Mouse (Mus musculus) stomach, postnatal 0 days (tissue): ENCODE data around the gene Sprn. TPM values are rescaled to one million over a fixed set of nuclear protein-coding genes. Genes with fewer than 3 reads are reported as not detected.
A peak's percentile ranks its signal among the peaks of the same experiment; 100 is the strongest.

Source experiments
- ATAC-seq: fragments of 200-750 bp; cut with Nextera tagmentation; 2 replicates; pipeline ENCODE4 v1.8.0; 2017; ENCODE audit not compliant: low FRiP score, low TSS enrichment
- DNase-seq: peaks from one replicate; pipeline ENCODE4 v3.0.0-alpha.2; 2016; ENCODE audit warnings: low spot score
- H3K27ac ChIP-seq: fragments of 300-500 bp; sonication (generic); replicated peaks from 2 replicates; pipeline ENCODE4 v1.5.1; 2014; ENCODE audit warnings: mild to moderate bottlenecking, control low read depth
- H3K27me3 ChIP-seq: fragments of 300-500 bp; sonication (generic); 2 replicates; pipeline ENCODE4 v1.6.1; 2014; ENCODE audit warnings: low read length; ENCODE audit not compliant: control insufficient read depth, insufficient read depth
- H3K36me3 ChIP-seq: fragments of 300-500 bp; sonication (generic); 2 replicates; pipeline ENCODE4 v1.6.1; 2014; ENCODE audit warnings: low read length, mixed read lengths; ENCODE audit not compliant: control insufficient read depth, insufficient read depth
- H3K4me1 ChIP-seq: fragments of 300-500 bp; sonication (generic); replicated peaks from 2 replicates; pipeline ENCODE4 v1.6.1; 2014; ENCODE audit warnings: antibody characterized with exemption; ENCODE audit not compliant: control insufficient read depth, insufficient read depth
- H3K4me2 ChIP-seq: fragments of 300-500 bp; sonication (generic); replicated peaks from 2 replicates; pipeline ENCODE4 v1.6.1; 2014; ENCODE audit warnings: low read depth, mild to moderate bottlenecking, control low read depth, moderate library complexity
- H3K4me3 ChIP-seq: fragments of 300-500 bp; sonication (generic); 2 replicates; pipeline ENCODE4 v1.5.1; 2014; ENCODE audit warnings: low read depth, low read length, control low read depth
- H3K9ac ChIP-seq: fragments of 300-500 bp; sonication (generic); 2 replicates; pipeline ENCODE4 v1.6.1; 2014; ENCODE audit warnings: mild to moderate bottlenecking, low read length, control low read depth, mixed read lengths
- H3K9me3 ChIP-seq: fragments of 300-500 bp; sonication (generic); 2 replicates; pipeline ENCODE4 v1.6.1; 2016; ENCODE audit warnings: low read length; ENCODE audit not compliant: control insufficient read depth
- CTCF ChIP-seq: IDR thresholded peaks from 2 replicates; pipeline ENCODE4 v1.5.1; 2016; ENCODE audit warnings: antibody characterized with exemption, low read depth, mild to moderate bottlenecking, moderate library complexity
- EP300 ChIP-seq: optimal IDR thresholded peaks from 2 replicates; pipeline ENCODE3; 2016; ENCODE audit warnings: antibody characterized with exemption
- WGBS: fragments of 180-500 bp; shearing (Covaris S2); extraction: QIAGEN DNeasy Blood & Tissue Kit; methylation state at CpG from one replicate; pipeline ENCODE4 v1.1.7; 2014; 5-methylcytosine and 5-hydroxymethylcytosine counted together
- polyA plus RNA-seq: library from polyadenylated mRNA; unstranded; fragments of >200 nt; fragmentation: Nextera tagmentation; extraction: Ambion mirVana; gene quantifications from 2 replicates; pipeline ENCODE4 v1.2.1, GENCODE M21; 2015

The Sprn gene
- polyA plus RNA-seq, 1 experiment from 2014 or later, result 0.90 TPM

GRCm38 (mm10) chr7:140126934-140127333 lies 27.7 kb downstream of the Sprn start:
- no peaks in the 10 kb centered on the region for H3K27me3 ChIP-seq
- DNase-seq (no peak), ATAC-seq (no peak; the same call in 1 of the 2 replicates)
- 63% methylated on average over 3 of the region's 3 CpGs for WGBS
- H3K9ac ChIP-seq, result peak overlapping the region; percentile 32; the same call in 1 of the 2 replicates
- no peaks in the 10 kb centered on the region for H3K9me3 ChIP-seq
- no peaks in the 10 kb centered on the region; the same call in 1 of the 2 replicates for H3K36me3 ChIP-seq
- peaks cover 3% of the 10 kb centered on the region; the same call in 1 of the 2 replicates for H3K4me1 ChIP-seq
- peak overlapping the region; percentile 12; the same call in 1 of the 2 replicates for H3K4me3 ChIP-seq
- H3K4me2 ChIP-seq, result peak overlapping the region; percentile 31
- H3K27ac ChIP-seq, result no peak overlapping the region; the same call in 1 of the 2 replicates
- TF ChIP-seq EP300, result no peak
- TF ChIP-seq CTCF, result no peak

- peak overlapping the region; percentile 81 for H3K4me2 ChIP-seq
- H3K27me3 ChIP-seq, result no peaks in the 10 kb centered on the region
- H3K9ac ChIP-seq, result peak overlapping the region; percentile 89
- DNase-seq (peak; percentile 26), ATAC-seq (peak; percentile 2; the same call in 1 of the 2 replicates)
- 5% methylated on average over 5 of the region's 5 CpGs for WGBS
- no peaks in the 10 kb centered on the region for H3K9me3 ChIP-seq
- peaks cover 3% of the 10 kb centered on the region; the same call in 1 of the 2 replicates for H3K4me1 ChIP-seq
- no peaks in the 10 kb centered on the region for H3K36me3 ChIP-seq
- no peak for TF ChIP-seq EP300
- no peak for TF ChIP-seq CTCF
- H3K27ac ChIP-seq, result peak overlapping the region; percentile 88
- H3K4me3 ChIP-seq, result peak overlapping the region; percentile 85
These were observed 28.7 kb downstream of the Sprn start for GRCm38 (mm10) chr7:140126022-140126350.

- 2% methylated on average over 39 of the region's 40 CpGs for WGBS
- Histone ChIP-seq H3K9me3 (no peaks in the 10 kb centered on the region), H3K9ac (peak overlapping the region; percentile 89), H3K4me2 (peak overlapping the region; percentile 81), H3K4me3 (peak overlapping the region; percentile 85), H3K27ac (peak overlapping the region; percentile 88), H3K27me3 (no peaks in the 10 kb centered on the region), H3K36me3 (no peaks in the 10 kb centered on the region), H3K4me1 (peaks cover 3% of the 10 kb centered on the region; the same call in 1 of the 2 replicates)
- ATAC-seq, result peak; percentile 94
- TF ChIP-seq EP300, result no peak
- TF ChIP-seq CTCF, result no peak
- peak; percentile 99 for DNase-seq
These were observed 29.2 kb downstream of the Sprn start for GRCm38 (mm10) chr7:140125278-140126021.

GRCm38 (mm10) chr7:140124382-140124781 lies 30.3 kb downstream of the Sprn start:
- DNase-seq (no peak), ATAC-seq (no peak)
- Histone ChIP-seq H3K27ac (no peak overlapping the region), H3K36me3 (no peaks in the 10 kb centered on the region), H3K9ac (no peak overlapping the region), H3K4me1 (peaks cover 3% of the 10 kb centered on the region; the same call in 1 of the 2 replicates), H3K9me3 (no peaks in the 10 kb centered on the region), H3K27me3 (no peaks in the 10 kb centered on the region), H3K4me3 (no peak overlapping the region), H3K4me2 (no peak overlapping the region)
- TF ChIP-seq CTCF (no peak), EP300 (no peak)
- 77% methylated on average over 1 of the region's 1 CpGs for WGBS

- Histone ChIP-seq H3K4me3 (no peak overlapping the region), H3K9ac (no peak overlapping the region), H3K9me3 (no peaks in the 10 kb centered on the region), H3K27me3 (no peaks in the 10 kb centered on the region), H3K4me2 (no peak overlapping the region), H3K36me3 (no peaks in the 10 kb centered on the region), H3K27ac (peak overlapping the region; percentile 9; the same call in 1 of the 2 replicates), H3K4me1 (peaks cover 3% of the 10 kb centered on the region; the same call in 1 of the 2 replicates)
- TF ChIP-seq CTCF, result no peak
- TF ChIP-seq EP300, result no peak
- DNase-seq, result peak; percentile 57
- no peak for ATAC-seq
- WGBS, result 21% methylated on average over 4 of the region's 4 CpGs
These were observed 31.9 kb downstream of the Sprn start for GRCm38 (mm10) chr7:140122765-140123164.

GRCm38 (mm10) chr7:140121338-140121910 lies 33.3 kb downstream of the Sprn start:
- ATAC-seq (peak; percentile 81), DNase-seq (peak; percentile 74)
- Histone ChIP-seq H3K36me3 (no peaks in the 10 kb centered on the region), H3K9ac (no peak overlapping the region), H3K4me2 (no peak overlapping the region), H3K9me3 (no peaks in the 10 kb centered on the region), H3K4me3 (no peak overlapping the region), H3K27me3 (no peaks in the 10 kb centered on the region), H3K4me1 (no peaks in the 10 kb centered on the region), H3K27ac (0 out of 2 replicates have a peak overlapping the region, but pooled peaks have one; percentile 45)
- TF ChIP-seq CTCF, result no peak
- no peak for TF ChIP-seq EP300
- WGBS, result 57% methylated on average over 11 of the region's 13 CpGs
